ENCODE assay signal across 10 mouse cellular contexts in genomic region chr7:35729621-35730031, GRCm38 (mm10). TPM values are rescaled to one million over a fixed set of nuclear protein-coding genes. Genes with fewer than 3 reads are reported as not detected.
DNase-seq lines count a peak whose midpoint lies in the region; ATAC-seq and TF ChIP-seq lines count a peak whose summit lies in the region.
"Had no signal": no experiment of that assay in that cellular context is flagged by ENCODE, and none has a peak within 500 bp of the region (broad histone marks: within the 10 kb centered on the region; RNA-seq: fewer than 3 reads in every experiment).

No protein-coding gene starts in this region.

- no peaks in the 10 kb centered on the region for H3K27me3 ChIP-seq in embryonic facial prominence, embryonic 14.5 days (replicated peaks; ENCODE audit: control insufficient read depth, insufficient read depth, low read length)
- no peaks in the 10 kb centered on the region for H3K27me3 ChIP-seq in embryonic facial prominence, embryonic 10.5 days (replicated peaks; ENCODE audit: low read depth, poor library complexity, severe bottlenecking)
- no peaks in the 10 kb centered on the region for H3K27me3 ChIP-seq in midbrain, postnatal 0 days (ENCODE audit: insufficient read depth, low read length)
- no peaks in the 10 kb centered on the region for H3K27me3 ChIP-seq in midbrain, embryonic 13.5 days
- H3K27me3 ChIP-seq: lung, embryonic 15.5 days had no signal

- H3K36me3 ChIP-seq in embryonic facial prominence, embryonic 14.5 days (ENCODE audit: control insufficient read depth, insufficient read depth, low read length) = peaks cover 43% of the 10 kb centered on the region
- peaks cover 72% of the 10 kb centered on the region for H3K36me3 ChIP-seq in embryonic facial prominence, embryonic 10.5 days (replicated peaks)
- H3K36me3 ChIP-seq in midbrain, postnatal 0 days (ENCODE audit: insufficient read depth, low read length) = peaks cover 3% of the 10 kb centered on the region; the same call in 1 of the 2 replicates
- H3K36me3 ChIP-seq in midbrain, embryonic 13.5 days = peaks cover 46% of the 10 kb centered on the region

- H3K9ac ChIP-seq in embryonic facial prominence, embryonic 14.5 days (ENCODE audit: low read depth, low read length) = no peak overlapping the region
- H3K9ac ChIP-seq in midbrain, postnatal 0 days (replicated peaks; ENCODE audit: low read length, poor library complexity, severe bottlenecking) = no peak overlapping the region
- H3K9ac ChIP-seq in midbrain, embryonic 13.5 days (replicated peaks) = no peak overlapping the region
- H3K9ac ChIP-seq: lung, embryonic 15.5 days had no signal

- H3K4me2 ChIP-seq in embryonic facial prominence, embryonic 14.5 days (ENCODE audit: low read depth, low read length) = no peak overlapping the region
- no peak overlapping the region for H3K4me2 ChIP-seq in midbrain, postnatal 0 days (ENCODE audit: low read depth, low read length, poor library complexity, severe bottlenecking)
- H3K4me2 ChIP-seq in midbrain, embryonic 13.5 days (replicated peaks) = no peak overlapping the region
- H3K4me2 ChIP-seq: lung, embryonic 15.5 days had no signal

- TF ChIP-seq CTCF in midbrain, postnatal 0 days (IDR thresholded peaks at IDR 0.05) = no peak

- H3K27ac ChIP-seq in embryonic facial prominence, embryonic 14.5 days (replicated peaks; ENCODE audit: low read depth, low read length) = no peak overlapping the region
- no peak overlapping the region for H3K27ac ChIP-seq in embryonic facial prominence, embryonic 10.5 days (replicated peaks)
- 0 out of 2 replicates have a peak overlapping the region, but pooled peaks have one; percentile 26 for H3K27ac ChIP-seq in midbrain, postnatal 0 days (ENCODE audit: low read depth, low read length)
- H3K27ac ChIP-seq in midbrain, embryonic 13.5 days = no peak overlapping the region
- H3K27ac ChIP-seq: lung, embryonic 15.5 days had no signal

- peak; percentile 37; the same call in 1 of the 2 replicates for ATAC-seq in embryonic facial prominence, embryonic 14.5 days (ENCODE audit: low read depth)
- peak; percentile 73; the same call in 1 of the 2 replicates for ATAC-seq in midbrain, postnatal 0 days (ENCODE audit: low FRiP score)
- no peak for ATAC-seq in midbrain, embryonic 13.5 days
- ATAC-seq in megakaryocyte, adult 5-6 weeks (ENCODE audit: poor library complexity, severe bottlenecking) = peak; percentile 77
- no peak for ATAC-seq in erythroid progenitor cell, adult 5-6 weeks (replicated peaks; ENCODE audit: low FRiP score, poor library complexity, severe bottlenecking)

- no peaks in the 10 kb centered on the region for H3K9me3 ChIP-seq in embryonic facial prominence, embryonic 14.5 days (ENCODE audit: control insufficient read depth, low read length)
- H3K9me3 ChIP-seq in embryonic facial prominence, embryonic 10.5 days = no peaks in the 10 kb centered on the region; the same call in 1 of the 2 replicates
- no peaks in the 10 kb centered on the region for H3K9me3 ChIP-seq in midbrain, postnatal 0 days (ENCODE audit: low read length)
- H3K9me3 ChIP-seq in midbrain, embryonic 13.5 days = peaks cover 3% of the 10 kb centered on the region; the same call in 1 of the 2 replicates
- H3K9me3 ChIP-seq: lung, embryonic 15.5 days had no signal

- no peak overlapping the region for H3K4me3 ChIP-seq in embryonic facial prominence, embryonic 14.5 days (ENCODE audit: low read depth, low read length)
- no peak overlapping the region for H3K4me3 ChIP-seq in embryonic facial prominence, embryonic 10.5 days
- H3K4me3 ChIP-seq in midbrain, postnatal 0 days (ENCODE audit: low read depth, low read length) = no peak overlapping the region
- H3K4me3 ChIP-seq in midbrain, embryonic 13.5 days (replicated peaks) = no peak overlapping the region
- H3K4me3 ChIP-seq: lung, embryonic 15.5 days had no signal

- no peaks in the 10 kb centered on the region; the same call in 1 of the 2 replicates for H3K4me1 ChIP-seq in embryonic facial prominence, embryonic 14.5 days (ENCODE audit: control insufficient read depth, insufficient read depth, low read length)
- no peaks in the 10 kb centered on the region for H3K4me1 ChIP-seq in embryonic facial prominence, embryonic 10.5 days
- H3K4me1 ChIP-seq in midbrain, postnatal 0 days (ENCODE audit: insufficient read depth, low read length) = no peaks in the 10 kb centered on the region
- H3K4me1 ChIP-seq in midbrain, embryonic 13.5 days (replicated peaks) = 0 out of 2 replicates have a peak, but pooled peaks cover 6% of the 10 kb centered on the region
- H3K4me1 ChIP-seq: lung, embryonic 15.5 days had no signal

- WGBS in embryonic facial prominence, embryonic 14.5 days = 84% methylated on average over 9 of the region's 9 CpGs
- WGBS in embryonic facial prominence, embryonic 10.5 days = 90% methylated on average over 9 of the region's 9 CpGs
- WGBS in midbrain, postnatal 0 days = 69% methylated on average over 9 of the region's 9 CpGs
- 92% methylated on average over 9 of the region's 9 CpGs for WGBS in midbrain, embryonic 13.5 days

- DNase-seq in embryonic facial prominence, embryonic 14.5 days (ENCODE audit: low spot score) = peak; percentile 27
- no peak for DNase-seq in embryonic facial prominence, embryonic 10.5 days (ENCODE audit: low spot score)
- peak; percentile 52 for DNase-seq in midbrain, postnatal 0 days (ENCODE audit: low spot score)
- DNase-seq in adipocyte (ENCODE audit: low spot score) = no peak
- DNase-seq in spleen, postnatal 10 days (ENCODE audit: low spot score in 2 of 2) = no peak
- DNase-seq: kidney, postnatal 36 days had no signal

RNA-seq across cellular contexts. Expression of gene Dpy19l3, which starts 24.6 kb away (rescaled TPM):
- 34.9 and 38.9 TPM in 2 replicates for polyA plus RNA-seq in embryonic facial prominence, embryonic 14.5 days (2014; fragmentation: Nextera tagmentation; extraction: Ambion mirVana)
- 30.6 TPM in 2 replicates for polyA plus RNA-seq in embryonic facial prominence, embryonic 10.5 days (2016; fragmentation: Nextera tagmentation; extraction: Ambion mirVana)
- 26.9 and 52.7 TPM in 2 replicates for total RNA-seq in midbrain, postnatal 0 days (2014; rRNA removed)
- 33.9 and 36.9 TPM in 2 replicates for polyA plus RNA-seq in midbrain, postnatal 0 days (2015; fragmentation: Nextera tagmentation; extraction: Ambion mirVana)
- polyA plus RNA-seq in midbrain, embryonic 13.5 days (2015; fragmentation: Nextera tagmentation; extraction: Ambion mirVana) = 37.2 and 42.7 TPM in 2 replicates
- 4.9 and 6.2 TPM in 2 replicates for total RNA-seq in megakaryocyte, adult 5-6 weeks (2015)
- total RNA-seq in megakaryocyte, adult 5-6 weeks (2017) = 1.3 and 1.7 TPM in 2 replicates
- 4.2 and 5.0 TPM in 2 replicates for total RNA-seq in erythroid progenitor cell, adult 5-6 weeks (2015; ENCODE audit: low replicate concordance)
- total RNA-seq in erythroid progenitor cell, adult 5-6 weeks (2017; ENCODE audit: low replicate concordance) = 1.0 and 12.7 TPM in 2 replicates

Comparison
In these comparisons a context has a peak if more than half of its experiments do, and no peak if none do; other contexts are left out.
1. ATAC-seq: peak in embryonic facial prominence, embryonic 14.5 days (single experiment), midbrain, postnatal 0 days (single experiment) and megakaryocyte, adult 5-6 weeks (single experiment); none in midbrain, embryonic 13.5 days (single experiment) and erythroid progenitor cell, adult 5-6 weeks (single experiment).
2. DNase-seq: peak in embryonic facial prominence, embryonic 14.5 days (single experiment) and midbrain, postnatal 0 days (single experiment); none in embryonic facial prominence, embryonic 10.5 days (single experiment), adipocyte (single experiment) and spleen, postnatal 10 days (0 of 2).